Mouse (Mus musculus) forebrain, embryonic 11.5 days (tissue): ENCODE results near the gene Nhp2. TPM values are rescaled to one million over a fixed set of nuclear protein-coding genes. Genes with fewer than 3 reads are reported as not detected.
A peak's percentile ranks its signal among the peaks of the same experiment; 100 is the strongest.

Source experiments
- ATAC-seq: fragments of 200-750 bp; cut with Nextera tagmentation; replicated peaks from 2 replicates; pipeline ENCODE4 v1.8.0; 2017; ENCODE audit warnings: moderate TSS enrichment; ENCODE audit not compliant: low FRiP score
- DNase-seq: peaks from one replicate; pipeline ENCODE4 v3.0.0-alpha.2; 2017; ENCODE audit warnings: low spot score
- H3K27ac ChIP-seq: fragments of 300-500 bp; sonication (generic); 2 replicates; pipeline ENCODE4 v1.5.1; 2014; ENCODE audit warnings: low read depth, low read length
- H3K27me3 ChIP-seq: fragments of 300-500 bp; sonication (generic); 2 replicates; pipeline ENCODE4 v1.6.1; 2014; ENCODE audit warnings: mild to moderate bottlenecking, low read length, mixed read lengths; ENCODE audit not compliant: control insufficient read depth, insufficient read depth
- H3K36me3 ChIP-seq: fragments of 300-500 bp; sonication (generic); 2 replicates; pipeline ENCODE4 v1.6.1; 2014; ENCODE audit warnings: mild to moderate bottlenecking, low read length, moderate library complexity, mixed read lengths; ENCODE audit not compliant: control insufficient read depth, insufficient read depth
- H3K4me1 ChIP-seq: fragments of 300-500 bp; sonication (generic); replicated peaks from 2 replicates; pipeline ENCODE4 v1.6.1; 2014; ENCODE audit warnings: low read length, mixed read lengths; ENCODE audit not compliant: control insufficient read depth, insufficient read depth
- H3K4me2 ChIP-seq: fragments of 300-500 bp; sonication (generic); 2 replicates; pipeline ENCODE4 v1.6.1; 2014; ENCODE audit warnings: low read depth, mild to moderate bottlenecking, low read length, moderate library complexity, mixed read lengths; ENCODE audit not compliant: severe bottlenecking
- H3K4me3 ChIP-seq: fragments of 300-500 bp; sonication (generic); 2 replicates; pipeline ENCODE4 v1.5.1; 2014; ENCODE audit warnings: low read depth, low read length
- H3K9ac ChIP-seq: fragments of 300-500 bp; sonication (generic); 2 replicates; pipeline ENCODE4 v1.6.1; 2014; ENCODE audit warnings: low read length
- H3K9me3 ChIP-seq: fragments of 300-500 bp; sonication (generic); 2 replicates; pipeline ENCODE4 v1.6.1; 2016; ENCODE audit warnings: low read length, mixed read lengths; ENCODE audit not compliant: control insufficient read depth
- WGBS: fragments of 180-500 bp; shearing (Covaris S2); extraction: QIAGEN DNeasy Blood & Tissue Kit; methylation state at CpG from one replicate; pipeline ENCODE4 v1.1.7; 2014; 5-methylcytosine and 5-hydroxymethylcytosine counted together
- polyA plus RNA-seq: library from polyadenylated mRNA; unstranded; fragments of >200 nt; fragmentation: Nextera tagmentation; extraction: Ambion mirVana; gene quantifications from 2 replicates; pipeline ENCODE4 v1.2.1, GENCODE M21; 2014

Nhp2 gene
- polyA plus RNA-seq, result 154 and 165 TPM in 2 replicates

DNA sequence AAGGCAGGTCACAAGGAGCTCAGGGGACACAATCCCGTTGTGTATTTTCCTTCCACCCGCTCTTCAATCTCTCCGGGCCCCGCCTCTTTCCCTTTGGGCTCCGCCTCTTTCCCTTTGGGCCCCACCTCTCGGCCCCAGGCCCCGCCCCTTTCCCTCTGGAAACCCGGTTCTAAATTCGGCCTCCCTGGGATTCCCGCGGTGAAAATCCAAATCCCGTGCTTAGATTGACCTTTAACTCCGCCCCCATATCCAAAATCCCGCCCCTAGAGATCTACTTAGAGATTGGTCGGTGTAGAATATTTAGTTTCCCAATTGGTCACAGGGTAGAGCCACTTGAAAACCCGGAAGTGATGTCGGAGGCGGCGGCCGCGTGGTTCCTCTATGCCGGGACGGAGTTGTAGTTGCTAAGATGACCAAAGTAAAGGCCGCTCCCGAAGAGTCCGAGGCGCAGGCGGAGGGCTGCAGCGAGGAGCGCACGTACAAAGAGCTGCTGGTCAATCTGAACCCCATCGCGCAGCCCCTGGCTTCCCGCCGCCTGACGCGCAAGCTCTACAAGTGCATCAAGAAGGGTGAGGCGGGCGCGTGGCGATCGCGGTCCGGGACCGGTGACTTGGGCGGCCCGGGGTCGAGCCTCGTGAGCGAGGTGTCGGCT lies at the start of gene Nhp2:
TSS of gene Nhp2 (plus strand) at position 327 of the 652 bp plus-strand sequence.
- under 1% methylated on average over 51 of the region's 51 CpGs for WGBS
- Histone ChIP-seq H3K4me3 (peak within 1 kb of the TSS; percentile 68), H3K4me1 (peaks cover 10% of the 10 kb centered on the region), H3K4me2 (peak within 1 kb of the TSS; percentile 53), H3K27me3 (no peaks in the 10 kb centered on the region), H3K36me3 (peaks cover 6% of the 10 kb centered on the region), H3K9ac (peak within 1 kb of the TSS; percentile 74), H3K9me3 (no peaks in the 10 kb centered on the region), H3K27ac (no peak within 1 kb of the TSS)
- DNase-seq (peak; percentile 96), ATAC-seq (peak; percentile 94)

GRCm38 (mm10) chr11:51576454-51576853 lies 43.1 kb upstream of the Nhp2 start:
- H3K9ac ChIP-seq, result no peak overlapping the region
- no peak for ATAC-seq
- no peak overlapping the region for H3K27ac ChIP-seq
- H3K4me3 ChIP-seq, result no peak overlapping the region
- H3K4me2 ChIP-seq, result no peak overlapping the region
- no peak for DNase-seq
- H3K27me3 ChIP-seq, result no peaks in the 10 kb centered on the region
- H3K4me1 ChIP-seq, result no peaks in the 10 kb centered on the region
- 87% methylated on average over 4 of the region's 4 CpGs for WGBS
- no peaks in the 10 kb centered on the region for H3K9me3 ChIP-seq
- H3K36me3 ChIP-seq, result no peaks in the 10 kb centered on the region

DNA sequence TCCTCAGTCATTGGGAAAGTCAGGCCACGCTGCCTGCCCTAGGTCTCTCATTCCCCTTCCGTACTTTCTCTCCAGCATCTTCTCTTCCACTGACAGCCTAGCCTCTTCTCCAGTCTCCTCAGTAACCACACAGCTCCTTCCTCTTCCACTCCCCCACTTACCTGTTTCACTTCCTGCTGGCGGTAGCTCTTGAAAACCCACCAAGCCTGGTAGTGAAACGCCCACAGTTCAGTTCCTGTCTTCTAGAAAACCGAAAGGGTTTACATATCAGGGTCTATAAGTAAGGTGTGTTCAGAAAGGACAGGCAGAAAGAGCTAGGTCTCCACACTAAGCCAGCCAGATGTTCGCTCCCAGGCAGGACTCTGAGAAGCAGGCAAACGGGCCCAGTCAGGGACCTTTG lies 41.9 kb upstream of the Nhp2 start:
- DNase-seq, result no peak
- no peak overlapping the region for H3K27ac ChIP-seq
- no peak for ATAC-seq

DNA sequence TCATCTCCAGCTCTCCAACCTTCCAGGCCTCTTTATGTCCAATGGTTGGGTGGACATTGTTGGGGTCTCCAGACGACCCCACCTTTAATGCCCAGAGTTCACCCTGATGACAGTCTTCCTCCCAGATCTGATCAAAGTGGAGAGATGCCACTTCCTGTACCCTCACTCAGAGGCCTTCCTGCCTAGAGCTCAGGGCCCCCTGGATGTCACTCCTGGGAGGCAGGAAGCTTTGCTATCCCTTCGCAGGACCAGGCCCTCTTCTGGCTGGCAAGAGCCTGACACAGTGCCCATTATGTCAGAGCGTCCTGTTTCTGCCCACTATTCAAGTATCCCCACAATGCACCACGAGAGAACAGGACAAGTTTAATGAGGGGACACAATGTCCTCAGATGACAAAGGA lies 40.5 kb upstream of the Nhp2 start:
- no peak for DNase-seq

More for the DNA sequence above, 41.9 kb upstream of the Nhp2 start:
- no peaks in the 10 kb centered on the region for H3K36me3 ChIP-seq
- 92% methylated on average over 7 of the region's 7 CpGs for WGBS
- H3K4me2 ChIP-seq, result no peak overlapping the region
- no peak overlapping the region for H3K9ac ChIP-seq
- H3K4me1 ChIP-seq, result no peaks in the 10 kb centered on the region
- H3K9me3 ChIP-seq, result no peaks in the 10 kb centered on the region
- H3K27me3 ChIP-seq, result no peaks in the 10 kb centered on the region
- no peak overlapping the region for H3K4me3 ChIP-seq

DNA sequence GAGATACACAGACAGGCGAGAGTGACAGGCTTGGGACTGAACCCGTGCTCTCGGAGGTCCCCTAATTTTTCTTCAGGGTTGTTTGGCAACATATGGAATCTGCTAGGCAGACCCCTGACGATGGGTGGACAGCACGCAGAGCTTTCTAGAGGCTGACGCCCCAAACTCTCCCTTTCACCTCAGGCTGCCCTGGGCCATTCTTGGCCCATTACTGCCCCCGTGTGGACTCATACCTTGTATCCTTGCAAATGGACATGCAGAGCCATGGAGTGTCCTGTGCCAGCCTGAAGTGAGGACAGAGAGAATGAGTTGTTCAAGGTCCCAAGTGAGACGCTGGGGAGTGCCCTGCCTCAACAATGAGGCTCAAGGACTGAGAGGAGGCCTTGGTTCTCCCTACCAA lies 36.8 kb upstream of the Nhp2 start:
- ATAC-seq (no peak), DNase-seq (peak; percentile 87)
- H3K27ac ChIP-seq, result no peak overlapping the region
- H3K9me3 ChIP-seq, result no peaks in the 10 kb centered on the region
- H3K27me3 ChIP-seq, result no peaks in the 10 kb centered on the region
- no peak overlapping the region for H3K9ac ChIP-seq
- H3K36me3 ChIP-seq, result peaks cover 10% of the 10 kb centered on the region
- H3K4me3 ChIP-seq, result no peak overlapping the region
- 16% methylated on average over 8 of the region's 8 CpGs for WGBS
- H3K4me1 ChIP-seq, result peaks cover 10% of the 10 kb centered on the region
- H3K4me2 ChIP-seq, result no peak overlapping the region

More for the DNA sequence above, 40.5 kb upstream of the Nhp2 start:
- no peak overlapping the region for H3K4me2 ChIP-seq
- no peak for ATAC-seq
- no peak overlapping the region for H3K4me3 ChIP-seq
- H3K27ac ChIP-seq, result no peak overlapping the region
- H3K4me1 ChIP-seq, result peaks cover 6% of the 10 kb centered on the region
- no peak overlapping the region for H3K9ac ChIP-seq
- H3K27me3 ChIP-seq, result no peaks in the 10 kb centered on the region
- no peaks in the 10 kb centered on the region for H3K36me3 ChIP-seq
- no peaks in the 10 kb centered on the region for H3K9me3 ChIP-seq
- 71% methylated on average over 4 of the region's 4 CpGs for WGBS

GRCm38 (mm10) chr11:51584057-51584430 lies 35.5 kb upstream of the Nhp2 start:
- Histone ChIP-seq H3K27ac (peak overlapping the region; percentile 82), H3K4me2 (peak overlapping the region; percentile 83), H3K27me3 (no peaks in the 10 kb centered on the region), H3K4me1 (peaks cover 10% of the 10 kb centered on the region), H3K9me3 (no peaks in the 10 kb centered on the region), H3K4me3 (peak overlapping the region; percentile 61), H3K36me3 (peaks cover 19% of the 10 kb centered on the region), H3K9ac (peak overlapping the region; percentile 88)
- DNase-seq (peak; percentile 58), ATAC-seq (peak; percentile 19; the same call in 1 of the 2 replicates)
- whole genome bisulfite sequencing, result 7% methylated on average over 9 of the region's 9 CpGs

DNA sequence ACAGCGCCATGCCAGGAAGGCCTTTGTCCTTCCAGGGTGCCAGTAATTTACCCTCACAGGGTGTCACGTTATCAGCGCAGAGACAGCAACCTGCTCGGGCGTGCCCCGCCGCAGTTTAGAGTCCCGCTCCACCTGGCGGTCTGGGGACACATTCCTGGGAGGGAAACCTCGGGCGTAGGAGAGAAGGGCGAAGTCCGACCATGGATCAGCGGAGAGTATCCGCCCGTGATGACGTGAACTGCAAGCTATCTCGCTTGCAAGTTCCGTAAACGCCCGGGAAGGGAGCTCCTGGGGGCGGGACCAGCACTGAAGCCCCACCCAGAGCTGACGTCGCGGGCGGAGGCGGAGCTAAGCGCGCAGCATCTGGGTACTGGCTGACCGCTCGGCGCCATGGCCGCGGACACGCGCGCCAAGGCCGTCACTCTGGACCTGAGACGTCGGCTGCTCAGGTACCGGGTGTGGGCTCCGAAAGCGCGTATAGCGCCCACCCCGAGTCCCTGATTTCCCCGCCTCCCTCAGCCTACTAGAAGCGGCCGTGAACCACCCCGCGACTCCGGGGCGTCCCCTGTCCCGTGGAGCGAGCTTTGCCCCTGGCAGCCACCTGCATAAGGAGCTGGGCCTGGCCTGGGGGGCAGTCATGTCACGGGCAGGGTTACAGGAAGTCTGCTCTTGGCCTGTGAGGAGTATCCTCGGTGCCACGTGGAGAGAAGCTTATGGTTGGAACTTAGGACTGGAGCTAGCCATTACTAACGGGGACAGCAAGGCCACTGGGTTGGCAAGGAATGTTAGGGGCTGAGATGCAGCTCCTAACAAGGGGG lies 34.9 kb upstream of the Nhp2 start, which contains the start of gene Phykpl:
TSS of gene Phykpl (plus strand) at position 327 of the 818 bp plus-strand sequence.
- Histone ChIP-seq H3K9me3 (no peaks in the 10 kb centered on the region), H3K4me2 (peak within 1 kb of the TSS; percentile 83), H3K27ac (peak within 1 kb of the TSS; percentile 82), H3K27me3 (no peaks in the 10 kb centered on the region), H3K4me1 (peaks cover 10% of the 10 kb centered on the region), H3K4me3 (peak within 1 kb of the TSS; percentile 61), H3K36me3 (peaks cover 25% of the 10 kb centered on the region), H3K9ac (peak within 1 kb of the TSS; percentile 88)
- DNase-seq (peak; percentile 99), ATAC-seq (peak; percentile 92)
- under 1% methylated on average over 59 of the region's 59 CpGs for WGBS

DNA sequence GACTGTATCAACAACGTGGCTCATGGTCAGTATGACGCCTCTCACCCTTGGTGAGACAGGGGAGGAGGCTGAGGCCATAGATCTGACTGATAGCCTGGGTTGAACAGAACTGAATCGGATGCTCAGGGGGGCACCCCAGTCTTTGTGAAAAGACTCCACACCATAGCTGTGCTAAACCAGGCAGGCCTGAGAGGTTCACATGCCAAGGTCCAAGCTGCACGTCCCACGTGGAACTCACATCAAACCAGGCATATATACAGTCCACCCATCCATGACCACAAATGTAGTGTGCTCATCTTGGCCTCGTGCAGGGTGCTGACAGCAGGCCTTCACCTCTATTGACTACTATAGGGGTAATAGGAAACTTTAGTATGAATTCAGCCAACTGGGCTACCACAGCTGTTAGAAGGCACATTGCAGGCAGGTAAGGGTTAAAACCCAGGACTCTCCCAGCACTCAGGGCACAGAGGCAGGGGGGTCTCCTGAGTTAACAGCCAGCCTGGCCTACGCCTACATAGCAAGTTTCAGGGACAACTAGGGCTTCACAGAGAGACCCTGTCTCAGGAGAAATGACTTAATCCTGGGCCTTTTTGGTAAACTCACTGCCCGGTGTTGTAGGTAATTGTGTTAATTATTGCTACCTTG lies 33.8 kb upstream of the Nhp2 start:
- Histone ChIP-seq H3K27me3 (no peaks in the 10 kb centered on the region), H3K4me1 (peaks cover 10% of the 10 kb centered on the region), H3K4me2 (peak overlapping the region; percentile 83), H3K36me3 (peaks cover 28% of the 10 kb centered on the region), H3K9me3 (no peaks in the 10 kb centered on the region), H3K9ac (no peak overlapping the region), H3K4me3 (peak overlapping the region; percentile 61), H3K27ac (no peak overlapping the region)
- WGBS, result 75% methylated on average over 8 of the region's 8 CpGs
- ATAC-seq (0 out of 2 replicates have a peak, but pooled peaks have one; percentile 23), DNase-seq (peak; percentile 55)
